Mouse (Mus musculus): ENCODE measurements around the gene Nat8f2. TPM values are rescaled to one million over a fixed set of nuclear protein-coding genes. Genes with fewer than 3 reads are reported as not detected.
A peak's percentile ranks its signal among the peaks of the same experiment; 100 is the strongest.
"Not testable (repeated sequence)": the region's sequence is repeated elsewhere in the genome, so short reads cannot be mapped to it uniquely, and the experiment has no call there.

Nat8f2 gene
- not detected in 2 replicates for polyA plus RNA-seq (2015; fragmentation: Nextera tagmentation; extraction: Ambion mirVana)

GRCm38 (mm10) chr6:85869006-85869405, at the start of gene Nat8f2:
Gene Nat8f2, minus strand, starts transcription at chr6:85869158.
- H3K4me1 ChIP-seq (replicated peaks); H3K27ac ChIP-seq; ATAC-seq; H3K9ac ChIP-seq (replicated peaks); H3K4me2 ChIP-seq (replicated peaks); H3K9me3 ChIP-seq; H3K4me3 ChIP-seq (replicated peaks); H3K36me3 ChIP-seq; H3K27me3 ChIP-seq: not testable (repeated sequence)
- WGBS = 82% methylated on average over 5 of the region's 5 CpGs

DNA sequence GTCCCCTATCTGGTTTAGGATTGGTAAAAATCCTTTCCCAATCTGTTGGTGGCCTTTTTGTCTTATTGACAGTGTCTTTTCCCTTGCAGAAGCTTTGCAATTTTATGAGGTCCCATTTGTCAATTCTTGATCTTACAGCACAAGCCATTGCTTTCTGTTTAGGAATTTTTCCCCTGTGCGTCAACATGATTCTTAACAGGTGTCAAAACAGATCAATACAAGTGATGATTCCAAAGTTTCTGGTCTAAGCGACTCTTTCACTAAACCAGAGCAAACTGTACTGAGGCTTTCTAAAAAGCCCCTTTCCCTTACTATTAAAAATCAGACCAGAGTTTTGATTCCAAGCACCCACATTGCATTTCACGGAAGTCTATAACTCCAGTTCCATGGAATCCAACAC, 49.4 kb upstream of the Nat8f2 start:
- H3K4me3 ChIP-seq (replicated peaks); ATAC-seq; H3K27ac ChIP-seq; H3K9ac ChIP-seq (replicated peaks); H3K4me2 ChIP-seq (replicated peaks); H3K27me3 ChIP-seq; H3K9me3 ChIP-seq: not testable (repeated sequence)
- Histone ChIP-seq H3K4me1 (replicated peaks) (peaks cover 17% of the 10 kb centered on the region), H3K36me3 (peaks cover 19% of the 10 kb centered on the region)
- 96% methylated on average over 3 of the region's 3 CpGs for WGBS

DNA sequence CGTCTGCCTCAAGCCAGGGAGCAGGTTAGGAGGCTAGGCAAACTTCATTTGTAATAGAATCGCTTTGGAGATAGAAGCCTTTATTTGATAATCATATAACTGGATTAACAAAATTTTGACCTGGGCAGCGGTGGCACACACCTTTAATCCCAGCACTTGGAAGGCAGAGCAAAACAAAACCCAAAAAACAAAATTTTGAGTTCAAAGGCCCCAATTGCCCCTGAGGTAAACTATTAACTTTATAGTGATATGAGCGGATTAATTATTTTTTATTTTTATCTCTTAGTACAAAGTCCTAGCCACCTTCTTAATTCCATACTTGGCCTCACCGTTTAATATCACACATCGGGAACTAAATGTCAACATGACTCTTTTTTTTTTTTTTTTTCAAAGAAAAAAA, 47.6 kb upstream of the Nat8f2 start:
- H3K9ac ChIP-seq (replicated peaks) = peak overlapping the region; percentile 69
- peak overlapping the region; percentile 86 for H3K4me2 ChIP-seq (replicated peaks)
- peaks cover 3% of the 10 kb centered on the region; the same call in 1 of the 2 replicates for H3K36me3 ChIP-seq
- peak overlapping the region; percentile 85 for H3K27ac ChIP-seq
- no peaks in the 10 kb centered on the region for H3K9me3 ChIP-seq
- 82% methylated on average over 6 of the region's 6 CpGs for WGBS
- no peak for ATAC-seq
- peaks cover 17% of the 10 kb centered on the region for H3K4me1 ChIP-seq (replicated peaks)
- H3K27me3 ChIP-seq = no peaks in the 10 kb centered on the region
- peak overlapping the region; percentile 54 for H3K4me3 ChIP-seq (replicated peaks)

DNA sequence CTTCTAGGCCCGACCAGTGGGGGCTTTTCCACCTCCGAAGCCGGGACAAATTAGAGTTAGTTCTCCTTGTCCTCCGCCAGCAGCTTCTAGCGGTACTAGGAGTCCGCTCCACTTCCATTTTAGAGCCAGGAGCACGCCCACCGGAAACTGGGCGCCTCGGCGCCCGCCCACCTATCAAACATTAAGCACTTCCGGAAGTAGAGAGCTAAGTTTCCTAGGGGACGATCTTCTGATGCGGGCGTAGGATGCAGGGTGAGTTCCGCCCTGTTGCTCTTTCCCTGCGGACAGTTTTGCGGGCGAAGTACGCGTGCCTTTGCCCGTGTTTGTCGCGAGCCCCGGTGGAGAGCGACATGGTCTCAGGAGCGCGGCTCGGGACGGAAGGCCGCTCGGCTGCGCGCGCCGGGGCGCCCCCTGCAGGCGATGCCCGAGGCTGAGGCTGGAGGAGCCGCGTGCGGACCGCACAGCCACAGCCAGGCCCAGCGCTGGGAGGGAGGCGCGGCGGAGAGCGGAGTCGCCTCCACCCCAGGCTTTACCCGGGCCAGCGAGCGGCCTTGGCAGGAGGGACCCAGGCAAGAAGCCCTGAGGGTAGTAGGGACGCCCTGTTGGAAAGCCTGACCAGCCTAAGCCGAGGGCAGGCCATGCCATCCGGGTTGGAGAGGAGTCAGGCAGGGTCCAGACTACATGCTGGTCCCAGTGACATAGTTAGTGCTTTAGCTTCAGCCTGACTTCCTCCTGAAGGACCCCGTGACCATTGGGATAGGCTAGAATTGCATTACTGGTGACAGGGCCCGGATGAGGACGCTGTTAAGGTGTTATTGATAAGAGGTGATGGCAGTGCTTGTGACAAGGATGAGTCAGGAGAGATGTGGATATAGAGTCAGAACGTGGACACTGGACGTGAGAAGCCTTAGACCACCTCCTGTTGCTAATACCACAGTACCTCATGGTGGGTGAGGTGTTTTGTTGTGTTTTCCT, 46.9 kb upstream of the Nat8f2 start, which contains the start of gene Nat8f1:
Nat8f1 (minus strand) TSS at position 149 of the 975 bp plus-strand sequence.
- ATAC-seq = peak; percentile 98
- peak within 1 kb of the TSS; percentile 85 for H3K27ac ChIP-seq
- H3K36me3 ChIP-seq, H3K27me3 ChIP-seq, H3K9me3 ChIP-seq: not testable (repeated sequence)
- under 1% methylated on average over 39 of the region's 61 CpGs for WGBS
- H3K9ac ChIP-seq (replicated peaks) = peak within 1 kb of the TSS; percentile 69
- peak within 1 kb of the TSS; percentile 86 for H3K4me2 ChIP-seq (replicated peaks)
- H3K4me1 ChIP-seq (replicated peaks) = peaks cover 17% of the 10 kb centered on the region
- H3K4me3 ChIP-seq (replicated peaks) = peak within 1 kb of the TSS; percentile 54

- H3K9me3 ChIP-seq = no peaks in the 10 kb centered on the region
- H3K4me2 ChIP-seq (replicated peaks) = peak overlapping the region; percentile 86
- no peak for ATAC-seq
- peak overlapping the region; percentile 69 for H3K9ac ChIP-seq (replicated peaks)
- H3K36me3 ChIP-seq = no peaks in the 10 kb centered on the region
- WGBS = 3% methylated on average over 11 of the region's 11 CpGs
- peak overlapping the region; percentile 85 for H3K27ac ChIP-seq
- peaks cover 17% of the 10 kb centered on the region for H3K4me1 ChIP-seq (replicated peaks)
- H3K27me3 ChIP-seq = no peaks in the 10 kb centered on the region
- H3K4me3 ChIP-seq (replicated peaks) = peak overlapping the region; percentile 54
Measured at GRCm38 (mm10) chr6:85915141-85915538, 46.2 kb upstream of the Nat8f2 start.

GRCm38 (mm10) chr6:85911587-85911986, 42.6 kb upstream of the Nat8f2 start, which contains the start of gene Tprkb:
Gene Tprkb, plus strand, starts transcription at chr6:85911865.
- Histone ChIP-seq H3K27ac (no peak within 1 kb of the TSS), H3K9ac (replicated peaks) (no peak within 1 kb of the TSS), H3K4me1 (replicated peaks) (peaks cover 16% of the 10 kb centered on the region), H3K9me3 (no peaks in the 10 kb centered on the region), H3K36me3 (no peaks in the 10 kb centered on the region), H3K4me3 (replicated peaks) (no peak within 1 kb of the TSS), H3K27me3 (no peaks in the 10 kb centered on the region), H3K4me2 (replicated peaks) (no peak within 1 kb of the TSS)
- 86% methylated on average over 3 of the region's 3 CpGs for WGBS
- no peak for ATAC-seq

DNA sequence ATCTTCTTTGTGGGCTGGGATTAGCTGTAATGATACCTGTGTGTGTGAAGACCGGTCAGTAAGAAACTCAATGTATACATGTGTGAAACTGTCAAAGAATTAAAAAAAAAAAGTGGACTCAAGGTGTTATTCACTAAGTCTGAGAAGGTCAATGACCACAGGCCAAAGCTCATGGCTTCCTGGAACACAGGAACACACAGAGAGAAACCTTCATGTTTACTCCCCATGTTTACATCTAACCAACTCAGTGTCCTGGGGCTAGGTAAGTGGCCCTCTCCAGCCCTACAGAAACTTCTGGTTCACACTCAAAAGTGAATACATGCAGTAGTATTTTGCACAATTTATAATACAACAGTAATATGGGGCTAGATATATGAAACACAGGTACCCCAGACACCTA, 40.7 kb upstream of the Nat8f2 start:
- 87% methylated on average over 1 of the region's 1 CpGs for WGBS
- H3K4me2 ChIP-seq (replicated peaks) = no peak overlapping the region
- peaks cover 7% of the 10 kb centered on the region for H3K4me1 ChIP-seq (replicated peaks)
- H3K4me3 ChIP-seq (replicated peaks) = no peak overlapping the region
- no peak for ATAC-seq
- no peak overlapping the region for H3K9ac ChIP-seq (replicated peaks)
- H3K27ac ChIP-seq = no peak overlapping the region
- no peaks in the 10 kb centered on the region for H3K36me3 ChIP-seq
- H3K27me3 ChIP-seq = no peaks in the 10 kb centered on the region
- no peaks in the 10 kb centered on the region for H3K9me3 ChIP-seq

DNA sequence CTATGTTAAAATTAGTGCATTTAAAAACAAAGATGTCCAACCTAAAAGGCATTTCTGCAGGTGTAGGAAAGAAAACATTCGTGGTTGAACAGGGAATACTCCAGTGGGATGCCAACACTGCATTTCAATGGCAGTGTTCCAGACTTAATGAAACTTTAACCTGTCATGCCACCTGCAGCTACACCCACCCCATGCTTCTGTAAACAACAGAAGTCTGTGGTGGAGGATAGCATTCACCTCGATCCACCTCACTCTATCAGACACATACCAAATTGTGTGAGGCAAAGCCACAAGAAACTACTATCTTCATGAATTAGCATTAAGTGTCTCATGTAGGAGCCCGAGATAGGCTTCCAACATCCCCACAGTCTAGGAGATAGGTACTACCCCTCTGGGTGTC, 39.4 kb upstream of the Nat8f2 start:
- no peak for ATAC-seq
- Histone ChIP-seq H3K27ac (no peak overlapping the region), H3K36me3 (no peaks in the 10 kb centered on the region), H3K4me2 (replicated peaks) (no peak overlapping the region), H3K4me3 (replicated peaks) (no peak overlapping the region), H3K4me1 (replicated peaks) (0 out of 2 replicates have a peak, but pooled peaks cover 2% of the 10 kb centered on the region), H3K9me3 (no peaks in the 10 kb centered on the region), H3K27me3 (no peaks in the 10 kb centered on the region), H3K9ac (replicated peaks) (no peak overlapping the region)
- WGBS = 82% methylated on average over 3 of the region's 3 CpGs

GRCm38 (mm10) chr6:85906911-85907351, 38.0 kb upstream of the Nat8f2 start:
- H3K4me2 ChIP-seq (replicated peaks); H3K36me3 ChIP-seq; H3K9ac ChIP-seq (replicated peaks); H3K4me3 ChIP-seq (replicated peaks); ATAC-seq; H3K27ac ChIP-seq; H3K27me3 ChIP-seq; H3K4me1 ChIP-seq (replicated peaks); H3K9me3 ChIP-seq: not testable (repeated sequence)
- 57% methylated on average over 2 of the region's 2 CpGs for WGBS

DNA sequence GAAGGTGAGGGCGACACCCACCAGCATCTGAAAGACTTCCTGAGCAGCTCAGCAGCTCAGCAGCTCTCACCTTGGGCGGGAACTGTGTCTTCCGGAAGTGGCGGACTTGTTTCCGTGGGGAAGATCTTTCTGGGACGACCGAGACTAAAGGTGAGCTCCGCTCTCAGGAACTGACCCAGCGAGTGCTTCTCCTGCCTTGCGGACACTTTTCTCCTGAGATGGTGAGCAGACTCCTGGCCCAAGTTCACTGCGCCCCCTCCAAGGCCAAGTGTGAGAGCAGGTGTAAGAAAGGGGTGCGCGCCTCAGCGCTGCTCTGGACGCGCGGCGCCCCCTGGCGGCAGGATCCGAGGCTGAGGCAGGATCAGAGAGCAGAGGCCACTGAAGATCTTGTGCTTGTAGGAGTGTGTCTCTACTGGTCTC, 35.7 kb upstream of the Nat8f2 start, which contains the start of gene Nat8f4:
Nat8f4 (minus strand) TSS at position 243 of the 420 bp plus-strand sequence.
- Histone ChIP-seq H3K4me2 (replicated peaks) (peak within 1 kb of the TSS; percentile 46), H3K4me3 (replicated peaks) (peak within 1 kb of the TSS; percentile 31), H3K9ac (replicated peaks) (0 out of 2 replicates have a peak within 1 kb of the TSS, but pooled peaks have one; percentile 7)
- not testable (repeated sequence) for H3K36me3 ChIP-seq; H3K27ac ChIP-seq; H3K9me3 ChIP-seq; H3K27me3 ChIP-seq; H3K4me1 ChIP-seq (replicated peaks)
- 15% methylated on average over 20 of the region's 20 CpGs for WGBS
- peak; percentile 87 for ATAC-seq

DNA sequence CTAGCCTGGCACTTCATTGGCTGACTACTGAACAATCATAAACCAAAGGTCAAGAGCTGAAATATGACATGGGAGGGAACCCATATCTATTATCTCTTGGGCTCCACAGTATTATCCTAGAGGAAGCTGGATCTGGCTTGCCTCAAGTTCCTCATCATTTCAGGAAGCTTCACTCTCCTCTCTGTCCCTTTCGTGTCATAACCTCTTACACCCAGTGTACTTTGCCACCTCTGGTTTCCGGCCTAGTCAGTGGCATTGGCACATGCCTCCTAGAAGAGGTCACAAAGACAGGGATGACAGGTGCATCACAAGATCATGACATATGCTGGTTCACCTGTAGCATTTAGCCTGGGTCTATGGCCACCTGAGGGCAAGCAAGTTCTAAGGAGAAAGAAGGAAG, 33.3 kb upstream of the Nat8f2 start:
- Histone ChIP-seq H3K36me3 (no peaks in the 10 kb centered on the region), H3K27ac (no peak overlapping the region), H3K4me3 (replicated peaks) (no peak overlapping the region), H3K9me3 (no peaks in the 10 kb centered on the region), H3K4me2 (replicated peaks) (no peak overlapping the region), H3K9ac (replicated peaks) (no peak overlapping the region), H3K4me1 (replicated peaks) (0 out of 2 replicates have a peak, but pooled peaks cover 2% of the 10 kb centered on the region), H3K27me3 (no peaks in the 10 kb centered on the region)
- no peak for ATAC-seq
- WGBS = 94% methylated on average over 2 of the region's 2 CpGs
